Mouse (Mus musculus) gastrocnemius, adult 18-20 months (tissue): Measurements from ENCODE around the gene Calca. TPM values are rescaled to one million over a fixed set of nuclear protein-coding genes. Genes with fewer than 3 reads are reported as not detected.
"Not testable (repeated sequence)": the region's sequence is repeated elsewhere in the genome, so short reads cannot be mapped to it uniquely, and the experiment has no call there.

Source experiments
- DNase-seq: peaks from one replicate; pipeline ENCODE4 v3.0.0; 2021; ENCODE audit warnings: low spot score
- long read RNA-seq, 2 experiments: library from polyadenylated mRNA; stranded (forward); transcript quantifications; one replicate each; pipeline ENCODE4 v2.0.0; 2021
- total RNA-seq, 2 experiments: library from RNA; stranded (reverse); gene quantifications; 2 replicates each; pipeline ENCODE4 v1.2.3; 2021

Gene Calca
- not detected for total RNA-seq
- long read RNA-seq, experiment 1: 0 reads
- long read RNA-seq, experiment 2: 0 reads

DNA sequence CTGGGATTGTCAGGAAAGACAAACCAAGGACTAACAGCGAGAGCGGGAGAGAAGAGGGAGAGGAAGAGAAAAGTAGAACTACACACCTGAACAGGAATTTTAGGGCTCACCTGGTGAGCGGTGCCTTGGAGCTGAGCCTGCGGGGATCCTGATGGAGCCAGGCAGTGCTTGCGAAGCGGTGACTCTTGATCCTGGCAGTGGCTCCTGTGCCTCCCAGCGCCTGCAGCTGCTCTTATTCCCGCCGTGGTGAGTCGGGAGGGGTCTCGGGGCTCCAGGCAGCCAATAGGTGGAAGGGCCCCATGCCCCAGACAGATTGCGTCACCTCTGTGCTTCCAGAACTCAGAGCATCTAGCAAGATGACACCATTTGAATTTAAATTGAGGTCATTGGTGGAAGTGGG, at the start of gene Calca:
Gene Calca (minus strand): TSS at position 256 of the 400 bp plus-strand sequence.
- DNase-seq: no peak

DNA sequence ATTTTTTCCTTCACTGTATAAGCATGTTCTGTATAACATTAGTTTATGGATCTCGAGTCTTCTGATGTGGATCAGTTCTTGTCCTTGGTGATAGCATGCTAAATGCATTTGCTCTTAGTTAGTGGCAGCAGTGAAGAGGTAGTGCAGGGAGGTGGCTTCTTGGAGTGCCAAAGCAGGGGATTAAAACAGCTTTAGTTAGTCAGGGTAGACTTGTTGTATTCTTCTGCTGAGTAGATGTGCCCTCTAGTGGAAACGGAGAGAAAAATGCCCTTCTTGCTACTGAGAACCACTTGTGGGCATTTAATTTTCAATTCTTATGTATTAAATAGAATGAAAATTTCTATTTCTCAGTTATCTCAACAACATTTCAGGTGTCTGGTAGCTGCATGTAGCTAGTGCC, 36.5 kb upstream of the Calca start:
- DNase-seq: no peak

DNA sequence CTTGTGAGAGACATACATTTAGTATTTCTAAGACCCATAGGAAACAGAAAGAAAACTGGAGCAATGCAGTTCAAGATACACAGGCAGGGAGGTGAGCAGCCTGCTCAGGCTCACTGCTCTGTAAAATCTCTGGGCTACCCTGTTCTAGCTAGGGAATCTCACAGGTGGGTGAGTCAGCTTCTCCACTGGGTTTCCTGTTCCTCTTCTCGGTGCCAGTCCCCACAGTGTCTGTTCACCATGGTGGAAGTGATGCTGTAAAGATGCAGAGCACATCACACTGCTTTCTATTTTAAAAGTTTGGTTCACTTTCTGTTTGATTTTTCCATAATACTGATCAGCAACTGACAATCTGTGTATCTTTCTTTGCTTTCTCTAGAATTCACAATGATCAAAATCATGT, 35.2 kb upstream of the Calca start:
- no peak for DNase-seq

DNA sequence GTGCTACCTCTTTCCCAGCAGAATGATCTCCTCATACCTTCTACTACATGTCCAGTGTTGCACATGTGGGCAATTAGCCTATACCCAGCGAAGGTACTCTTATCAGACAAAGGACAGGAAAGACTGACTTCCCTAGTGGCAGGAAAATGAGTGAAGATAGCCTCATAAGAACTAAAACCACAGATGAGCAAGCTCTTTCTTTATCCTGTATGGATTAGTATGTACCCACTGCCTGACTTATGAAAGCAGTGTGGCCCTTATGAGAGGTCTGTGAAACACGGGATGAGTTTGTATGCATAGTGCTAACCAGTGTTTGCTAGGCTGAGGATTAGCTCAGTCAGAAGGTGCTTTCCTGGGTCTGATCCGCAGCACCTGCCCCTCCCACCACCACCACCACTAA, 13.6 kb upstream of the Calca start:
- no peak for DNase-seq

GRCm38 (mm10) chr7:114648791-114649190, 12.6 kb upstream of the Calca start:
- DNase-seq: no peak

DNA sequence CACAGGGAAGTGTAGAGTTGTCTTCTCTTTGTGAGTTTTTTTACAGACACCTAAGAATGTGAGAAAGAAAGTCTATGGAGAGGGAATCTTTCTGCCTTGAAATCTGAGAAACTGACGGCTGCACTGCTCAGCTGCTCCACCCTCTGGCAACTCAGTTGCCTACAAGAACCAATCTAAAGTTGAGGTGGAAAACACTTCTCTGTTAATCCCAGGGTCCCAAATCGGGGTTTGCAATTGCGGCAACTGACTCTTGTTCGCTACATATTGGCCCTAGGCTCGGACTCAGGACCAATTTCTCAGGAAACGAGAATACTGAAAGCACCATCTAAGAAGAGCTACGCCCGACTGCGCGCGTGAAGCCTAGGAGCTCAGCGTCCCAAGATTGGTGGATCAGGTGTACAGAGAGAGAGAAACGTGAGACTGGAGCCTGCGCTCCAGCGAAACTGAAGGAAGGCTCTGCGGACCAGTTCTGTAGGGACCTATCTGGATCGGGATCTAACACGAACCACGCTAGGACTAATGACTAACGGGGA, 522 bp downstream of the Calca start:
- DNase-seq: no peak

DNA sequence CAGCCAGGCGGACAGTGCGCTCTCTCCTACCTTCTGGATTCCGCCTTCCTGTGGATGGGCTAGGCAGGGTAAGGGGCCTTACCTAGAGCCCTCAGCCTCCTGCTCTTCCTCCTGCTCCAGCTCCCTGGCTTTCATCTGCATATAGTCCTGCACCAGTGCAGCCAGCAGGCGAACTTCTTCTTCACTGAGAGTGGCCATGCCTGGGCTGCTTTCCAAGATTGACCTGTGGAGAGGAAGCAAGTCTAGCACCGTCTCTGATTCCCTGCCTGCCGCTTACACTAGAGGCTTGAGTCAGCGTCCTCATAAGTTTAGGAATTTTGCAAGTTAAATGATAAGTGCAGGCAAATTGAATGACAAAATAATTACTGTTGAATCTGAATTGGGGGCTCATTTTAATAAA, 1.8 kb downstream of the Calca start:
- DNase-seq: no peak

- no peak for DNase-seq
Observed at GRCm38 (mm10) chr7:114625966-114626365, 10.2 kb downstream of the Calca start.

DNA sequence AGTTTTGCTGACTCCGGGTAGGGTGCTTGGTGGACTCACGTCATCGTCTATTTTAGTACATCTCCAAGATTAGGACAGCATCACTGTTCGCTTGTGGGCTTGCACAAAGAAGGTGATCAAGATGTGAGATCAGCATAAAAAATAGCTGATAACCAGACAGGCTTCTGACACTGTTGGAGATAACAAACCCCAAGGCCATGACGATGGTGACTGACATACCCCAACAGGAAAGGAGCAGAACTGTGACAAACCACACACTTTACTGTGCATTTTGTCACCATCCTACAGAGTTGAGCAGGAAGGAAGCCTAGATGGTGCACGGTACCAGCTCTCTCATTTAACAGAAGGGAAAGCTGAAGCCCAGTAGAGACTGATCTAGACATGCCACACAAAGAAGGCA, 19.4 kb downstream of the Calca start:
- DNase-seq: no peak

GRCm38 (mm10) chr7:114594391-114594790, 41.8 kb downstream of the Calca start:
- not testable (repeated sequence) for DNase-seq

DNA sequence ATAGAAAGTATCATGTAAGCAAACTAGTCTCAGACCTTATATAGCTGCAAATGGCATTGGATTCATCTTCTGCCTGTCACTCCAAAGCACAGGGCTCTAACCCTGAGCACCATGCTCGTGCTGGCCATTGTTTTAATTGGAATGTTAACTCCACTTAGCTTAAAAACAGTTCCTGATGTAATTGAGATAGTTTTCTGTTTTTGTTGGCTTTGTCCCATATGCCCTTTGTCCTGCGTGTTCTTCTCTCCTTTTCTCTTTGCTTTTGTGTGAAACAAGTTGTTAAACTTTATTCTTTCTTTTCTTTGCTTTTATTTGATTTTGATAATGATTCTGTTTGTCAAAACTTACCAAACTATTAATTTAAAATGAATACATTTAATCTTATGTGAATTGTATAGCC, 53.7 kb downstream of the Calca start:
- DNase-seq: no peak

Other genes with a start within 250 kb of the Calca start
- gene Pde3b, start 221.1 kb downstream of the Calca start, total RNA-seq: 1 to 10 TPM; 3.6 to 4.5 TPM
- under 1 TPM; 0.16 to 0.24 TPM for gene Cyp2r1, start 73.4 kb downstream of the Calca start, total RNA-seq
- gene Calcb, start 82.3 kb upstream of the Calca start, total RNA-seq: not detected
- gene Insc, start 107.3 kb upstream of the Calca start, total RNA-seq: 1 to 10 TPM in 1 of 2 experiments, under 1 TPM in 1; 0.64 to 1.5 TPM